Mouse (Mus musculus) frontal cortex, postnatal 14 days (tissue): Measurements from ENCODE around the gene Polr2a.

Experiments used
- DNase-seq, 2 experiments: peaks; one replicate each; pipeline ENCODE4 v3.0.0; 2022; ENCODE audit warnings: low spot score in 2 of 2

The Polr2a gene

GRCm38 (mm10) chr11:69784793-69785272, 26.4 kb upstream of the Polr2a start:
- no peak for DNase-seq

GRCm38 (mm10) chr11:69781828-69782227, 23.4 kb upstream of the Polr2a start:
- DNase-seq = no peak

GRCm38 (mm10) chr11:69778985-69779384, 20.5 kb upstream of the Polr2a start:
- DNase-seq = no peak

- no peak for DNase-seq
These were observed 20.0 kb upstream of the Polr2a start for GRCm38 (mm10) chr11:69778258-69778982.

GRCm38 (mm10) chr11:69777504-69778257, 19.2 kb upstream of the Polr2a start:
- no peak for DNase-seq

- DNase-seq = no peak
These were observed 18.1 kb upstream of the Polr2a start for GRCm38 (mm10) chr11:69776488-69776887.

- no peak for DNase-seq
These were observed 17.3 kb upstream of the Polr2a start for GRCm38 (mm10) chr11:69775716-69776115.

GRCm38 (mm10) chr11:69774961-69775360, 16.5 kb upstream of the Polr2a start:
- no peak for DNase-seq

GRCm38 (mm10) chr11:69767625-69767909, 9.1 kb upstream of the Polr2a start:
- DNase-seq = no peak

GRCm38 (mm10) chr11:69766872-69767624, 8.6 kb upstream of the Polr2a start:
- DNase-seq = no peak

GRCm38 (mm10) chr11:69766126-69766609, 7.7 kb upstream of the Polr2a start:
- DNase-seq = peak in 1 of 2 experiments; percentile 67

GRCm38 (mm10) chr11:69765221-69766125, 7.0 kb upstream of the Polr2a start, which contains the start of gene Zbtb4:
TSS of gene Zbtb4 (plus strand) at chr11:69765912.
- DNase-seq = no peak

GRCm38 (mm10) chr11:69763551-69763950, 5.1 kb upstream of the Polr2a start:
- no peak for DNase-seq

GRCm38 (mm10) chr11:69761868-69762267, 3.4 kb upstream of the Polr2a start, which contains the start of gene Slc35g3:
TSS of gene Slc35g3 (minus strand) at chr11:69761968.
- DNase-seq = no peak

- no peak for DNase-seq
These were observed 2.4 kb upstream of the Polr2a start for GRCm38 (mm10) chr11:69760901-69761200.

GRCm38 (mm10) chr11:69760160-69760900, 1.9 kb upstream of the Polr2a start:
- DNase-seq = no peak

GRCm38 (mm10) chr11:69758971-69759721, 709 bp upstream of the Polr2a start:
- DNase-seq = peak; percentile 77 to 78

GRCm38 (mm10) chr11:69758090-69758456, 364 bp downstream of the Polr2a start:
- peak; percentile 90 to 94 for DNase-seq

GRCm38 (mm10) chr11:69757303-69758089, 941 bp downstream of the Polr2a start:
- DNase-seq = no peak
